Mouse (Mus musculus) heart, postnatal 0 days (tissue): ENCODE measurements around the gene Glis3. TPM values are rescaled to one million over a fixed set of nuclear protein-coding genes. Genes with fewer than 3 reads are reported as not detected.

ENCODE experiments used
- ATAC-seq: fragments of 200-750 bp; cut with Nextera tagmentation; 2 replicates; pipeline ENCODE4 v1.8.0; 2017; ENCODE audit warnings: low read depth, moderate number of reproducible peaks, moderate library complexity; ENCODE audit not compliant: insufficient read depth
- DNase-seq: peaks from one replicate; pipeline ENCODE4 v3.0.0-alpha.2; 2016; ENCODE audit warnings: low spot score
- H3K27ac ChIP-seq: fragments of 300-500 bp; sonication (generic); 2 replicates; pipeline ENCODE4 v1.5.1; 2014; ENCODE audit warnings: low read depth, mild to moderate bottlenecking
- H3K27me3 ChIP-seq: fragments of 300-500 bp; sonication (generic); 2 replicates; pipeline ENCODE4 v1.6.1; 2014; ENCODE audit warnings: low read length, mixed read lengths; ENCODE audit not compliant: control insufficient read depth, insufficient read depth
- H3K36me3 ChIP-seq: fragments of 300-500 bp; sonication (generic); replicated peaks from 2 replicates; pipeline ENCODE4 v1.6.1; 2014; ENCODE audit warnings: low read length, mixed read lengths; ENCODE audit not compliant: control insufficient read depth, insufficient read depth
- H3K4me1 ChIP-seq: fragments of 300-500 bp; sonication (generic); 2 replicates; pipeline ENCODE4 v1.6.1; 2014; ENCODE audit warnings: antibody characterized with exemption; ENCODE audit not compliant: control insufficient read depth, insufficient read depth
- H3K4me2 ChIP-seq: fragments of 300-500 bp; sonication (generic); 2 replicates; pipeline ENCODE4 v1.6.1; 2014; ENCODE audit warnings: low read depth, mild to moderate bottlenecking, low read length, moderate library complexity
- H3K4me3 ChIP-seq: fragments of 300-500 bp; sonication (generic); 2 replicates; pipeline ENCODE4 v1.5.1; 2014; ENCODE audit warnings: low read depth, low read length
- H3K9ac ChIP-seq: fragments of 300-500 bp; sonication (generic); replicated peaks from 2 replicates; pipeline ENCODE4 v1.6.1; 2014; ENCODE audit warnings: low read depth, low read length, mixed read lengths
- H3K9me3 ChIP-seq: fragments of 300-500 bp; sonication (generic); replicated peaks from 2 replicates; pipeline ENCODE4 v1.6.1; 2016; ENCODE audit warnings: low read length; ENCODE audit not compliant: control insufficient read depth
- CTCF ChIP-seq: IDR thresholded peaks from 2 replicates; pipeline ENCODE4 v1.5.1; 2016; ENCODE audit warnings: antibody characterized with exemption, control low read depth, low read depth
- EP300 ChIP-seq: IDR thresholded peaks from 2 replicates; pipeline ENCODE4 v1.6.1; 2016; ENCODE audit warnings: antibody characterized with exemption, low read depth
- WGBS: fragments of 180-500 bp; shearing (Covaris S2); extraction: QIAGEN DNeasy Blood & Tissue Kit; methylation state at CpG from one replicate; pipeline ENCODE4 v1.1.7; 2014; 5-methylcytosine and 5-hydroxymethylcytosine counted together
- polyA plus RNA-seq: library from polyadenylated mRNA; unstranded; fragments of >200 nt; fragmentation: Nextera tagmentation; extraction: Ambion mirVana; gene quantifications from 2 replicates; pipeline ENCODE4 v1.2.1, GENCODE M21; 2015
- total RNA-seq: library from RNA; depleted of rRNA; stranded (reverse); fragments of >200 nt; gene quantifications from 2 replicates; pipeline ENCODE4 v1.2.3, GENCODE M21; 2014; ENCODE audit warnings: low replicate concordance

The Glis3 gene
- total and polyA plus RNA-seq, 2 experiments from 2014 or later: 0.34 to 10.0 TPM

DNA sequence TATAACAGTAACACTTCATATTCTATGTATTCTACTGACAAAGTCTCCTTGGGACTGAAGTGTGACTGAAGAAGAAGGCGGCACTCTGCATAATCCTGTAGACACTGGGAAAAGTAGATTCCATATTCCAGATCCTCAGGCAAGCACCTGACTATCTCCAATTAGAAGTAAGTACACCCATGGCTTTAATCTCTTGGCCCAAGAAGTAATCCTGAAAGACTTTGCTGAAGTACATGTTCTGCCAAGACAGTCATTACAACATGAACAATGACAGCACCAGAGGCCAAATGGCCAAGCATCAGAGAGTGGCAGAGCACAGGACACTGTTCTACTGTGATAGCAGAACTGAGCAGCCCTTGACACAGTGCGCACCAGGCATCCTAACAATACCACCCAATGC is 414.1 kb downstream of the Glis3 start:
- ATAC-seq (no peak), DNase-seq (no peak)
- no peaks in the 10 kb centered on the region for H3K4me1 ChIP-seq
- H3K9me3 ChIP-seq: no peaks in the 10 kb centered on the region
- no peaks in the 10 kb centered on the region for H3K36me3 ChIP-seq
- no peak overlapping the region for H3K27ac ChIP-seq
- no peaks in the 10 kb centered on the region for H3K27me3 ChIP-seq
- H3K4me3 ChIP-seq: no peak overlapping the region
- no peak overlapping the region for H3K9ac ChIP-seq
- no peak overlapping the region for H3K4me2 ChIP-seq
- TF ChIP-seq EP300: no peak
- TF ChIP-seq CTCF: no peak
- WGBS: 95% methylated on average over 2 of the region's 2 CpGs

DNA sequence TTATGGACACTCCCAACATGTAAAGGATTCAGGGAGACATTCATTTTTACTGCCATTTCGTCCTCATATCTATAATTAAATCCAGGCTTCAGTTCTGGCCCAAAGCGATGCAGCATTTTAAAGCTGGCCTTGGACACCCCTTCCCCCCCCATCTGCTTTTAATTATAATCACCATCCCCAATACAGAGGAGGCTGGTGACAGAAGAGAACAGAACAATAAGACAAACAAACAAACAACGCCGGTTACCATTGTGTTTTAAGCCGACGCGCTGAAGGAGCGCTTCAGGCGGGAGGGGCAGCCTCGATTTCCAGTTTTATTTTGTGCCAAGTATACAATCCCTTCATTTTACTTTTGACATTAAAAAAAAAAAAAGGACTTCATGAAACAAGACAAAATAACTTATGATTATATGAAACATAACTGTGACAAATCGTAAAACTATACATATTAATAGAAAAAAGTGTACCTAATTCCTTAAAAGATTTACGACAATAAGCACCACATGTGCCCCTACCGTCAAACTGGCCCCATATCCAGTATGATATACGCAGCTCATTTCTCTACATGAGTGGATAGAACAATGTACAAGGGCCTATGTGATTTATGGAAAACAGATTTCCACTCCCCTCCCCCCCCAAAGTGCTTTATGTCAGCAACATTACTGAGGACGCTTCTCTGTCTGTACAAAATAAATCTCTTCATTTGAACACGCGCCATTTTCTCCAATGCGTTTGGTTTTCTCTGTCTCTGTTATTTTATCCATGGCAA is 420.8 kb downstream of the Glis3 start:
- DNase-seq (no peak), ATAC-seq (no peak)
- Histone ChIP-seq H3K27me3 (no peaks in the 10 kb centered on the region), H3K27ac (no peak overlapping the region), H3K4me2 (no peak overlapping the region), H3K4me3 (no peak overlapping the region), H3K4me1 (no peaks in the 10 kb centered on the region), H3K9me3 (no peaks in the 10 kb centered on the region), H3K9ac (no peak overlapping the region), H3K36me3 (no peaks in the 10 kb centered on the region)
- no peak for TF ChIP-seq EP300
- TF ChIP-seq CTCF: no peak
- WGBS: 88% methylated on average over 18 of the region's 18 CpGs

DNA sequence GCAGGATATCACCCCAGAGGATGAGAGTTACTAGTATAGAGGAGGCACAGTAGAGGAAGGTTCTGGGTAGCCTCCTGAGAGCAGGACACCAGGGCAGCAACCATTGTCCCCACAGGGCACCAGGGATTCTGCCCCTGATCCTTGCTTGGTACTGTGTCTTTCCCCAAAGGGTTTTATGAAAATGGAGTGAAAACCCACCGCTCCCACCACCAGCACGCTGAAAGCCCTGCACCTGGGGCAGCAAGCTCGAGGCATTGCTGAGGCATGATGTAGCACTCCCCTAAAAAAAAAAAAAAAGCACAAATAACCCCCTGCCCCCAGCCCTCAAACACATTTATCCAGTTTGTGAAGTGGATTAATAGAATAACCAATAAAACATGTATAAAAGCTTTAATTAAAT is 421.4 kb downstream of the Glis3 start:
- no peak for TF ChIP-seq EP300
- TF ChIP-seq CTCF: no peak
- Histone ChIP-seq H3K27ac (no peak overlapping the region), H3K9me3 (no peaks in the 10 kb centered on the region), H3K9ac (no peak overlapping the region), H3K4me1 (no peaks in the 10 kb centered on the region), H3K27me3 (no peaks in the 10 kb centered on the region), H3K36me3 (no peaks in the 10 kb centered on the region), H3K4me2 (no peak overlapping the region), H3K4me3 (no peak overlapping the region)
- DNase-seq: no peak
- WGBS: 76% methylated on average over 3 of the region's 3 CpGs
- no peak for ATAC-seq

DNA sequence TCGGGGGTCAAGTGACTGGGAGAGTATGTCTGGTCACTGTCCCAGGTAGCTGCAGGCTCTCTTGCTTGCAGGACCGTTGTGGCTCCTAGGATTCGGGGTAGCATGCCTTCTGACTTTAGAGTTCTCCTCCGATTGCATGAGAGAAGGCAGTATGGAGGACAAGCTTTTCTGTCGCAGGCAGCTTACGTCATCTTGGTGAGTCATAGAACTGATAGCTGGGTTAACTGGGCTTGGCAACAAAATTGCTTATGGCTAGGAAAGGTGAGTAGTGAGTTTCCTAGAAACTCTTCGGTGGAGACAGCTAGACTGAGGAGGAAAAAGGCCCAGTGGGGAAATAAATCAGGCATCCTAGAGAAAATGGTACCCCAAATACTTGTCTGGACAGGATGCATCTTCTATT is 432.5 kb downstream of the Glis3 start:
- Histone ChIP-seq H3K27ac (no peak overlapping the region), H3K27me3 (no peaks in the 10 kb centered on the region), H3K4me3 (no peak overlapping the region), H3K9ac (no peak overlapping the region), H3K4me1 (no peaks in the 10 kb centered on the region), H3K36me3 (no peaks in the 10 kb centered on the region), H3K4me2 (no peak overlapping the region), H3K9me3 (no peaks in the 10 kb centered on the region)
- WGBS: 76% methylated on average over 7 of the region's 7 CpGs
- no peak for DNase-seq
- no peak for ATAC-seq
- no peak for TF ChIP-seq CTCF
- TF ChIP-seq EP300: no peak

DNA sequence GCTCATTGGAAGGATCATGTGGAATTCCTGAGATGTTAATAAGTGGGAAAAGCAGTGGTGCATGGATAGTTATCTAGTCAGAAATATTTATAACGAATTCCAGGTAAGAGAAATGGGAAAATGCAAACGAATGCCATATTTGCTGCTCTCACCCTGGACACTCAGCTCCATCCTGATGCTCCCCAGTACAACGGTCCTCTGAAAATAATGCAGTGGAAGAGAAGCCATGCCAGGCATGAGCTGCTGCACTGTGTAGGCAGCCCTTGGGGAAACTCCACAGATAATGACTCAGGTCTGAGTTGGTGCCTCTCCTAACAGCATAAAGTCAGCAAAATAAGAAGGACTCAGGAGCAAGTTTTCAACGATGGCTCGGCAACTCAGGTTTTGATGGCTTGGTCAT is 433.7 kb downstream of the Glis3 start:
- no peak for ATAC-seq
- H3K4me1 ChIP-seq: no peaks in the 10 kb centered on the region
- TF ChIP-seq EP300 (no peak), CTCF (no peak)
- no peaks in the 10 kb centered on the region for H3K36me3 ChIP-seq
- H3K9ac ChIP-seq: no peak overlapping the region
- H3K4me3 ChIP-seq: no peak overlapping the region
- no peak overlapping the region for H3K27ac ChIP-seq
- DNase-seq: no peak
- H3K27me3 ChIP-seq: no peaks in the 10 kb centered on the region
- WGBS: 74% methylated on average over 5 of the region's 5 CpGs
- H3K4me2 ChIP-seq: no peak overlapping the region
- H3K9me3 ChIP-seq: no peaks in the 10 kb centered on the region

DNA sequence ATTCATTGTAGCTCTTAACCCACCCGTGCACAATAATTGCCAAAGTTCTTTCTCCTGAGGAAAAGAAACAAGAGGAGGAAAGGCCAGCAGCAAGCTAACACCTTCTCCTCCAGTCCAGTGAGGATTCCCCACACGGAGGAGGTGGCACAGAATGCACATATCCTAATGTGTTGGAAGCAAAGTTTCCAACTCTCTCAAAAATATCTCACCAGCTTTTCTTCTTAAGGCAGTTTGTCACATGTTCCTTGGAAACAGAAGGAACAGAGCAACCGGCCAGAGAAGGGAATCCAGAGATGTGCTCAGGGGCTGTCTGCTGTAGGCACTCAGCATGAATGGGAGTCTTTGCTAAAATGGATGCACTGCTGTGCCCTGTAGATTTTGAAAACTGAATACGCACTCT is 441.8 kb downstream of the Glis3 start:
- ATAC-seq: no peak
- 74% methylated on average over 4 of the region's 4 CpGs for WGBS

More for the DNA sequence above, 441.8 kb downstream of the Glis3 start:
- Histone ChIP-seq H3K9ac (no peak overlapping the region), H3K4me3 (no peak overlapping the region), H3K4me2 (no peak overlapping the region), H3K4me1 (no peaks in the 10 kb centered on the region), H3K27me3 (no peaks in the 10 kb centered on the region), H3K36me3 (no peaks in the 10 kb centered on the region), H3K27ac (no peak overlapping the region), H3K9me3 (no peaks in the 10 kb centered on the region)
- TF ChIP-seq CTCF: no peak
- no peak for TF ChIP-seq EP300
- DNase-seq: no peak
